Mouse (Mus musculus): ENCODE results near the gene Cdk5r2.

GRCm38 (mm10) chr1:74858805-74859204 is 4.1 kb downstream of the Cdk5r2 start:
- no peak for TF ChIP-seq POLR2A (IDR thresholded peaks at IDR 0.05; ENCODE audit: borderline replicate concordance, control insufficient read depth, low read depth, low read length)
- no peak for TF ChIP-seq CTCF (IDR thresholded peaks at IDR 0.05; ENCODE audit: control insufficient read depth, insufficient read depth, low read length)

Data from bone marrow, adult 2 months (tissue).